Mouse (Mus musculus) MEL (cell line): ENCODE results near the gene Gm11938.
A peak's percentile ranks its signal among the peaks of the same experiment; 100 is the strongest.

Experiments used
- CHD1 ChIP-seq: IDR thresholded peaks from 2 replicates; pipeline ENCODE4 v1.6.1; 2012; ENCODE audit warnings: low read depth, mild to moderate bottlenecking, inconsistent platforms, low read length, improper control_type of control experiment
- CTCF ChIP-seq, 3 experiments: IDR thresholded peaks in 2 of 3; conservative IDR thresholded peaks in 1 of 3; 2 replicates each; pipeline ENCODE4 v1.5.1; 2011 to 2012; ENCODE audit warnings: low read length in 3 of 3, low read depth in 2 of 3, mild to moderate bottlenecking in 2 of 3, improper control_type of control experiment in 1 of 3, inconsistent platforms in 1 of 3, mixed read lengths in 1 of 3, moderate library complexity in 1 of 3; ENCODE audit not compliant: control insufficient read depth in 1 of 3, insufficient read depth in 1 of 3, poor library complexity in 1 of 3, severe bottlenecking in 1 of 3
- KAT2A ChIP-seq: conservative IDR thresholded peaks from 2 replicates; pipeline ENCODE4 v1.6.1; 2012; ENCODE audit warnings: low read depth, low read length, improper control_type of control experiment, inconsistent platforms
- MAFK ChIP-seq: IDR thresholded peaks from 2 replicates; pipeline ENCODE4 v1.6.1; 2011; ENCODE audit warnings: low read depth, mild to moderate bottlenecking, low read length, improper control_type of control experiment, borderline replicate concordance
- POLR2A ChIP-seq, 2 experiments: IDR thresholded peaks; 2 replicates each; pipeline ENCODE4 v1.6.1; 2011 to 2012; ENCODE audit warnings: low read length in 2 of 2, mild to moderate bottlenecking in 2 of 2, control low read depth in 1 of 2, improper control_type of control experiment in 1 of 2, low read depth in 1 of 2, moderate library complexity in 1 of 2; ENCODE audit not compliant: control insufficient read depth in 1 of 2, insufficient read depth in 1 of 2, poor library complexity in 1 of 2
- TAL1 ChIP-seq: IDR thresholded peaks from 2 replicates; pipeline ENCODE4 v1.6.1; 2012; ENCODE audit warnings: mild to moderate bottlenecking, inconsistent platforms, low read length, moderate library complexity, mixed read lengths
- ZC3H11A ChIP-seq: IDR thresholded peaks from 2 replicates; pipeline ENCODE4 v1.6.1; 2012; ENCODE audit warnings: low read depth, mild to moderate bottlenecking, inconsistent platforms, low read length, improper control_type of control experiment

GRCm38 (mm10) chr11:99574106-99574505 lies 29.0 kb downstream of the Gm11938 start:
- TF ChIP-seq TAL1 (no peak), CTCF (IDR thresholded peaks at IDR 0.05 in 2 of 3, conservative IDR thresholded peaks at IDR 0.05 in 1 of 3; ENCODE audit: control insufficient read depth in 1 of 3, insufficient read depth in 1 of 3, low read depth in 2 of 3, low read length in 3 of 3, poor library complexity in 1 of 3, severe bottlenecking in 1 of 3) (peak; percentile 58 to 74 (median 66)), CHD1 (no peak), ZC3H11A (no peak), MAFK (no peak), KAT2A (no peak), POLR2A (IDR thresholded peaks at IDR 0.05; ENCODE audit: control insufficient read depth in 1 of 2, insufficient read depth in 1 of 2, low read depth in 1 of 2, low read length in 2 of 2, poor library complexity in 1 of 2) (no peak)
